Mouse (Mus musculus) liver, embryonic 16.5 days (tissue): Measurements from ENCODE around the gene Dhx57. TPM values are rescaled to one million over a fixed set of nuclear protein-coding genes. Genes with fewer than 3 reads are reported as not detected.

Experiments used
- ATAC-seq: fragments of 200-750 bp; cut with Nextera tagmentation; 2 replicates; pipeline ENCODE4 v1.8.0; 2017; ENCODE audit warnings: low read depth, mild to moderate bottlenecking, moderate number of reproducible peaks, moderate library complexity
- H3K27ac ChIP-seq: fragments of 300-500 bp; sonication (generic); 2 replicates; pipeline ENCODE4 v1.5.1; 2014; ENCODE audit warnings: mild to moderate bottlenecking, low read length
- H3K27me3 ChIP-seq: fragments of 300-500 bp; sonication (generic); 2 replicates; pipeline ENCODE4 v1.6.1; 2014; ENCODE audit warnings: low read depth, low read length, mixed read lengths; ENCODE audit not compliant: control insufficient read depth, insufficient read depth
- H3K36me3 ChIP-seq: fragments of 300-500 bp; sonication (generic); 2 replicates; pipeline ENCODE4 v1.6.1; 2014; ENCODE audit warnings: mild to moderate bottlenecking; ENCODE audit not compliant: control insufficient read depth, insufficient read depth
- H3K4me1 ChIP-seq: fragments of 300-500 bp; sonication (generic); 2 replicates; pipeline ENCODE4 v1.6.1; 2014; ENCODE audit warnings: low read depth, low read length, mixed read lengths; ENCODE audit not compliant: control insufficient read depth
- H3K4me2 ChIP-seq: fragments of 300-500 bp; sonication (generic); 2 replicates; pipeline ENCODE4 v1.6.1; 2014; ENCODE audit warnings: low read depth, low read length, mixed read lengths
- H3K4me3 ChIP-seq: fragments of 300-500 bp; sonication (generic); 2 replicates; pipeline ENCODE4 v1.5.1; 2014; ENCODE audit warnings: low read depth, mild to moderate bottlenecking, low read length
- H3K9ac ChIP-seq: fragments of 300-500 bp; sonication (generic); 2 replicates; pipeline ENCODE4 v1.6.1; 2014; ENCODE audit warnings: low read depth, low read length
- H3K9me3 ChIP-seq: fragments of 300-500 bp; sonication (generic); replicated peaks from 2 replicates; pipeline ENCODE4 v1.6.1; 2016; ENCODE audit warnings: low read length; ENCODE audit not compliant: control insufficient read depth
- WGBS: fragments of 180-500 bp; shearing (Covaris S2); extraction: QIAGEN DNeasy Blood & Tissue Kit; methylation state at CpG from one replicate; pipeline ENCODE4 v1.1.7; 2014; ENCODE audit not compliant: insufficient replicate concordance; 5-methylcytosine and 5-hydroxymethylcytosine counted together
- polyA plus RNA-seq: library from polyadenylated mRNA; unstranded; fragments of >200 nt; fragmentation: Nextera tagmentation; extraction: Ambion mirVana; gene quantifications from 2 replicates; pipeline ENCODE4 v1.2.1, GENCODE M21; 2015

Dhx57 gene
- polyA plus RNA-seq, 1 experiment from 2014 or later, result 4.8 TPM

- no peaks in the 10 kb centered on the region for H3K4me1 ChIP-seq
- ATAC-seq, result no peak
- no peaks in the 10 kb centered on the region for H3K9me3 ChIP-seq
- H3K4me2 ChIP-seq, result no peak overlapping the region
- WGBS, result 65% methylated on average over 9 of the region's 9 CpGs
- no peak overlapping the region for H3K9ac ChIP-seq
- no peaks in the 10 kb centered on the region for H3K36me3 ChIP-seq
- H3K27ac ChIP-seq, result no peak overlapping the region
- H3K4me3 ChIP-seq, result no peak overlapping the region
- H3K27me3 ChIP-seq, result no peaks in the 10 kb centered on the region
These were observed 21.5 kb upstream of the Dhx57 start for GRCm38 (mm10) chr17:80311761-80312160.

DNA sequence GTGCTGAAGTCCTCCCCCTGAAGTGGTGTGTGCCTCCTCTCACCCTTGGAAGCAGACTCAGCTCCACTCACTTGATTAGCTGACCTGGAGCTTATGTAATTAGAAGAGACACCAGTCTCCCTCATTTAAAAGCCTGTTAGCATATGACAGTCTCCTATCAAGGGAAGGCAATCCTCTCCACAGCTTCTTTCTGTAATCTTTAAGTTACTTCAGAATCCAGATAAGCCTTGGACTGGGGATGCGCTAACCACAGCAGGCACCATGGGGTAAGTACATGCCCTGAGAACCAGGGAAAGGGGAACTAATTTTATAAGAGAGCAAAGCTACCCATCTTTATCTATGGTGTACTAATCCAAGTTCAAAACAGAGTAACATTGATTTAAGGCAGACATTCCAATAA is 17.0 kb upstream of the Dhx57 start, which contains the start of gene Arhgef33:
Arhgef33 (plus strand) TSS at position 157 of the 400 bp plus-strand sequence.
- H3K4me2 ChIP-seq, result no peak within 1 kb of the TSS
- H3K27ac ChIP-seq, result no peak within 1 kb of the TSS
- no peaks in the 10 kb centered on the region for H3K9me3 ChIP-seq
- no peaks in the 10 kb centered on the region for H3K4me1 ChIP-seq
- WGBS, result 32% methylated on average over 1 of the region's 1 CpGs
- H3K9ac ChIP-seq, result no peak within 1 kb of the TSS
- no peaks in the 10 kb centered on the region for H3K27me3 ChIP-seq
- no peaks in the 10 kb centered on the region for H3K36me3 ChIP-seq
- no peak within 1 kb of the TSS for H3K4me3 ChIP-seq
- ATAC-seq, result no peak

- H3K4me1 ChIP-seq, result no peaks in the 10 kb centered on the region
- no peak overlapping the region for H3K27ac ChIP-seq
- H3K36me3 ChIP-seq, result no peaks in the 10 kb centered on the region
- H3K4me2 ChIP-seq, result no peak overlapping the region
- no peak for ATAC-seq
- no peaks in the 10 kb centered on the region for H3K9me3 ChIP-seq
- no peaks in the 10 kb centered on the region for H3K27me3 ChIP-seq
- H3K4me3 ChIP-seq, result no peak overlapping the region
- WGBS, result 66% methylated on average over 5 of the region's 5 CpGs
- no peak overlapping the region for H3K9ac ChIP-seq
These were observed 8.6 kb upstream of the Dhx57 start for GRCm38 (mm10) chr17:80298844-80299243.

- Histone ChIP-seq H3K9me3 (no peaks in the 10 kb centered on the region), H3K9ac (no peak overlapping the region), H3K36me3 (no peaks in the 10 kb centered on the region), H3K4me1 (no peaks in the 10 kb centered on the region), H3K27me3 (no peaks in the 10 kb centered on the region), H3K4me2 (no peak overlapping the region), H3K27ac (no peak overlapping the region), H3K4me3 (no peak overlapping the region)
- no peak for ATAC-seq
- 59% methylated on average over 5 of the region's 5 CpGs for WGBS
These were observed 5.0 kb upstream of the Dhx57 start for GRCm38 (mm10) chr17:80295258-80295657.

GRCm38 (mm10) chr17:80291148-80291547 is 872 bp upstream of the Dhx57 start:
- Histone ChIP-seq H3K4me1 (peaks cover 17% of the 10 kb centered on the region), H3K27me3 (no peaks in the 10 kb centered on the region), H3K27ac (no peak overlapping the region), H3K9me3 (no peaks in the 10 kb centered on the region), H3K9ac (no peak overlapping the region), H3K4me2 (no peak overlapping the region), H3K36me3 (no peaks in the 10 kb centered on the region), H3K4me3 (no peak overlapping the region)
- 17% methylated on average over 2 of the region's 2 CpGs for WGBS
- ATAC-seq, result no peak

- no peaks in the 10 kb centered on the region for H3K36me3 ChIP-seq
- H3K4me2 ChIP-seq, result peak overlapping the region; percentile 94
- peak overlapping the region; percentile 71 for H3K27ac ChIP-seq
- H3K4me3 ChIP-seq, result peak overlapping the region; percentile 80
- H3K9ac ChIP-seq, result peak overlapping the region; percentile 78
- H3K9me3 ChIP-seq, result no peaks in the 10 kb centered on the region
- H3K27me3 ChIP-seq, result no peaks in the 10 kb centered on the region
- H3K4me1 ChIP-seq, result peaks cover 17% of the 10 kb centered on the region
- ATAC-seq, result no peak; the same call in 1 of the 2 replicates
- under 1% methylated on average over 30 of the region's 30 CpGs for WGBS
These were observed 799 bp downstream of the Dhx57 start for GRCm38 (mm10) chr17:80289280-80290073.

DNA sequence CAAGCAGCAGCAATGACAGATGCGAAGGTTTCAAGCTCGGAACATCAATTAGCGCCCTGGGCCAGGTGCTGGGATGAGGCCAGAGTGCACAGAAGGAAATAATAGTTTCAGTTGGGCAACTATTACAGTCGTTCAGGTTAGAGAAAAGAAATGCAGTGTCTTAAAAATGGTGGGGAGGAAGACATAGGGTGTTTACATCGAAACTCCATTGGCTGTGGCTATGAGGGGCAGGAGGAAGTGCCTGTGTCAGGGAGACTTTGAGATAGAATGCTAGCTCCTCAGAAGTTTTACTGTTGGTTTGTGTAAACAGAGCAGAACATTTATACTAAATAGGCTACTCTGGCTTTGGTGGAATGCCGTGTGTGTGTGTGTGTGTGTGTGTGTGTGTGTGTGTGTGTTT is 2.3 kb downstream of the Dhx57 start:
- no peak overlapping the region for H3K9ac ChIP-seq
- no peak overlapping the region for H3K4me2 ChIP-seq
- H3K27ac ChIP-seq, result no peak overlapping the region
- ATAC-seq, result no peak
- 64% methylated on average over 6 of the region's 6 CpGs for whole genome bisulfite sequencing
- no peak overlapping the region for H3K4me3 ChIP-seq
- no peaks in the 10 kb centered on the region for H3K36me3 ChIP-seq
- H3K4me1 ChIP-seq, result peaks cover 17% of the 10 kb centered on the region
- no peaks in the 10 kb centered on the region for H3K9me3 ChIP-seq
- no peaks in the 10 kb centered on the region for H3K27me3 ChIP-seq

- no peak overlapping the region for H3K9ac ChIP-seq
- H3K9me3 ChIP-seq, result no peaks in the 10 kb centered on the region
- peaks cover 15% of the 10 kb centered on the region for H3K4me1 ChIP-seq
- no peak overlapping the region for H3K4me3 ChIP-seq
- 0 out of 2 replicates have a peak, but pooled peaks have one; percentile 13 for ATAC-seq
- 37% methylated on average over 4 of the region's 4 CpGs for WGBS
- no peaks in the 10 kb centered on the region for H3K36me3 ChIP-seq
- H3K27me3 ChIP-seq, result no peaks in the 10 kb centered on the region
- no peak overlapping the region for H3K4me2 ChIP-seq
- H3K27ac ChIP-seq, result no peak overlapping the region
These were observed 5.8 kb downstream of the Dhx57 start for GRCm38 (mm10) chr17:80284446-80284845.

DNA sequence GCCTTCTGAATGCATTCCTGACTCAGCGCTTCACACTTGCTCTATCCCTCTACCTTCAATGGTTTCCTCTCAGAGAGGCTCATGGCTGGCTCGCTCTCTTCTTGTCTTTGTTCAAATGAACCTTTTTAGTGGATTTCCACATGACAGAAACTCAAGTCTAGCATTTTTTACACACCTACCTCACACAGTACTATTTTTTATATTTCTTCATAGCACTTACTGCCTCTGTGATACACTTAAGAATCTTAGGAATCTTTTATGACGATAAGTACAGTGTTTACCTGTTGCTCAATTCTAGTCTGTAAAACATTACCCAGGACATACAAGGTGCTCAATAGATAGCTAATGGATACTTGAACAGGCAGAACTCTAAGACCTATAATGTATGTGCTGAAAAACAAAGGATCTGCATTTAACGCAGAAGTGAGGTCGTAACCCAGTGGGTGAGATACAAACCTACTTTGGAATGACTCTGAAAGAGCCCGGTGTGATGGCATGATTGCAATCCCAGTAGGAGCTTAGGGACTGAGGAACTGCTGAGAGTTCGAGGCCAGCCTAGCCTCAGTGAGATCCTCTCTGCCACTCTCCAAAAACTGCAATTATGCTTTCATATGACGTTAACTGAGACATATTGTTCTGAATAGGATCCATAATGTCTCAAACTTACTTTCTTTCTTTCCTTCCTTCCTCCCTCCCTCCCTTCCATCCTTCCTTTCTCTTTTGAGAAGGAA is 10.8 kb downstream of the Dhx57 start:
- Histone ChIP-seq H3K9ac (no peak overlapping the region), H3K27me3 (no peaks in the 10 kb centered on the region), H3K4me2 (no peak overlapping the region), H3K9me3 (no peaks in the 10 kb centered on the region), H3K4me3 (no peak overlapping the region), H3K4me1 (no peaks in the 10 kb centered on the region), H3K27ac (peak overlapping the region; percentile 36), H3K36me3 (no peaks in the 10 kb centered on the region)
- peak; percentile 47 for ATAC-seq
- 75% methylated on average over 8 of the region's 8 CpGs for WGBS
